Mouse (Mus musculus) adrenal gland, postnatal 10 days (tissue): Measurements from ENCODE around the gene A930004D18Rik. TPM values are rescaled to one million over a fixed set of nuclear protein-coding genes. Genes with fewer than 3 reads are reported as not detected.

ENCODE experiments used
- DNase-seq: peaks from one replicate; pipeline ENCODE4 v3.0.0; 2021; ENCODE audit warnings: mixed read lengths
- total RNA-seq, 2 experiments: library from RNA; stranded (reverse); gene quantifications; 2 replicates each; pipeline ENCODE4 v1.2.3; 2021

A930004D18Rik gene
- total RNA-seq, 2 experiments from 2014 or later, result 2.3 to 6.1 TPM

GRCm38 (mm10) chr2:18053243-18053950, 15.9 kb upstream of the A930004D18Rik start:
- no peak for DNase-seq

- no peak for DNase-seq
These were observed 15.0 kb upstream of the A930004D18Rik start for GRCm38 (mm10) chr2:18052581-18052980.

- DNase-seq, result no peak
These were observed 14.3 kb upstream of the A930004D18Rik start for GRCm38 (mm10) chr2:18051831-18052170.

GRCm38 (mm10) chr2:18051026-18051830, 13.7 kb upstream of the A930004D18Rik start:
- DNase-seq, result no peak

GRCm38 (mm10) chr2:18050541-18050985, 13.0 kb upstream of the A930004D18Rik start:
- DNase-seq, result no peak

- DNase-seq, result no peak
These were observed 12.5 kb upstream of the A930004D18Rik start for GRCm38 (mm10) chr2:18050018-18050417.

- peak; percentile 44 for DNase-seq
These were observed 11.8 kb upstream of the A930004D18Rik start for GRCm38 (mm10) chr2:18049279-18049821.

- DNase-seq, result peak; percentile 56
These were observed 11.0 kb upstream of the A930004D18Rik start, which contains the start of gene Skida1 for GRCm38 (mm10) chr2:18048453-18049075. TSS of gene Skida1 (minus strand) at chr2:18049051.

GRCm38 (mm10) chr2:18047646-18048452, 10.3 kb upstream of the A930004D18Rik start:
- peak; percentile 82 for DNase-seq

GRCm38 (mm10) chr2:18046758-18047645, 9.5 kb upstream of the A930004D18Rik start:
- DNase-seq, result peak; percentile 74

GRCm38 (mm10) chr2:18046186-18046585, 8.6 kb upstream of the A930004D18Rik start:
- DNase-seq, result no peak

- DNase-seq, result no peak
These were observed 8.2 kb upstream of the A930004D18Rik start for GRCm38 (mm10) chr2:18045781-18046181.

- DNase-seq, result no peak
These were observed 7.7 kb upstream of the A930004D18Rik start for GRCm38 (mm10) chr2:18045143-18045780.

GRCm38 (mm10) chr2:18041199-18041885, 3.8 kb upstream of the A930004D18Rik start:
- DNase-seq, result peak; percentile 15

- peak; percentile 4 for DNase-seq
These were observed 3.0 kb upstream of the A930004D18Rik start for GRCm38 (mm10) chr2:18040347-18041160.

- DNase-seq, result peak; percentile 45
These were observed 2.2 kb upstream of the A930004D18Rik start for GRCm38 (mm10) chr2:18039566-18040290.

GRCm38 (mm10) chr2:18038895-18039371, 1.4 kb upstream of the A930004D18Rik start:
- DNase-seq, result no peak
